Mouse (Mus musculus): ENCODE data around the gene Hoxd8. TPM values are rescaled to one million over a fixed set of nuclear protein-coding genes. Genes with fewer than 3 reads are reported as not detected.

Hoxd8 gene
- polyA plus RNA-seq, 1 experiment, result 1.1 TPM

DNA sequence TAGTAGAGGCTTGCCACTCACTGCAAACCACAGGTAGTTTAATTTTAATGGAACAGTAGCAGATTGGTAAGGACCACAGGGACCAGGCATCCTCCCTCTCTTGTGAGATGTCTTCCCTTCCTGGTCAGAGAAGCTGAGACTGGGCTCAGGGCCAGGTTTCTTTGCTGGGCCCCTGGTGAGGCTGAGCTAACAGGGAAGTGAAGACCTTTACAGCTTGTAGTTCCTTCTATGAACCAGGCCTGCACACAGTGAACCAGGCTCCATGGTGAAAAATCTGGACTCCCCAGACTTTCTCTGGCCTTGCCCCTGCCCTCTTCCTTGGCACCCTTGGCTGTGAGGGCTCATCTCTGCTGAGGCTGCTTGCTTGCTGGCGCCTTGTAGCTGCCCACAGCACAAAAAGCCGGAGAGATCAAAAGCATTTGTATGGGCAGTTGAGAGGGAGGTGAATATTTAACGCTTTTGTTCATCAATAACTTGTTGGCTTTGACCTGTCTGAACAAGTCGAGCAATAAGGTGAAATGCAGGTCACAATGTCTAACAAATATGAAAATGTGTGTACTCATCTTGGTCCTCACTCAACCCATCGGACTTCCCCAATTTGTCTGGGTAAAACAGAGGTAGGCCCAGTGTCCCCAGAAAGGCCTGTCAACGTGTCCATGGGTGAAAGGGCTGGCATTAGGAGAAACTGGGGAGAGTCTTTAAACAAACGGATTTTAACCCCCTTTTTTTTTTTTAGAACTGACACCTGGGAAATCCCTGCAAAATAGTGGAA is 20.0 kb downstream of the Hoxd8 start:
- Histone ChIP-seq H3K27me3 (ENCODE audit: control insufficient read depth, insufficient read depth, low read length) (peaks cover 7% of the 10 kb centered on the region), H3K4me1 (replicated peaks; ENCODE audit: control insufficient read depth, insufficient read depth, low read length) (no peaks in the 10 kb centered on the region), H3K4me3 (ENCODE audit: control insufficient read depth, insufficient read depth, low read length) (no peak overlapping the region), H3K36me3 (ENCODE audit: control insufficient read depth, insufficient read depth, low read length) (no peaks in the 10 kb centered on the region), H3K27ac (ENCODE audit: control insufficient read depth, insufficient read depth, low read length) (no peak overlapping the region)
- TF ChIP-seq CTCF (IDR thresholded peaks at IDR 0.05; ENCODE audit: borderline replicate concordance, control insufficient read depth, extremely low read depth, insufficient read depth, low read length, poor library complexity) (no peak), POLR2A (IDR thresholded peaks at IDR 0.05; ENCODE audit: control insufficient read depth, extremely low read depth, insufficient read depth, low read length, poor library complexity) (no peak)
- 69% methylated on average over 7 of the region's 7 CpGs for WGBS
- no peak for DNase-seq

GRCm38 (mm10) chr2:74725171-74725570 is 20.8 kb downstream of the Hoxd8 start:
- no peaks in the 10 kb centered on the region for H3K4me1 ChIP-seq (replicated peaks; ENCODE audit: control insufficient read depth, insufficient read depth, low read length)
- 76% methylated on average over 17 of the region's 17 CpGs for WGBS

DNA sequence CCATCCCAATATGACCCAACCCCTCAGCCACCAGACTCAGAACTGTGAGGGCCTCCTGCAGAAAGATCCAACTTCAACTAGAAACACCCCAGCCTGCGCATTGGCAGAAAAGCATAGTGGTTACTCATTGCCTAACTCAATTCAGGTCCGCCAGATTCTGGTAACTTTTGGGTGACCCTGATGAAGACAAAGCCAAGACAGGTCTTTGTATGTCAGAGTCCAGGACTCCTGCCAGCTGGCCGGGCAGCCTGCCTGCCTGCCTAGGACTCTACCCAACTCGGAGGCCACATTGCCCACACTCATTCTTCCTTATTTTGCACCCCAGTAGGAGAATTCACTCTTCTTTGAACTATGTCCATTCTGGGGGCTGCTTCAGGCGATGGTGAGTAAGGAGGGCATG is 22.1 kb downstream of the Hoxd8 start, which contains the start of gene Gm28230:
Gene Gm28230 (plus strand): TSS at position 178 of the 400 bp plus-strand sequence.
- Histone ChIP-seq H3K36me3 (ENCODE audit: control insufficient read depth, insufficient read depth, low read length) (no peaks in the 10 kb centered on the region), H3K4me1 (replicated peaks; ENCODE audit: control insufficient read depth, insufficient read depth, low read length) (no peaks in the 10 kb centered on the region), H3K27me3 (ENCODE audit: control insufficient read depth, insufficient read depth, low read length) (peaks cover 4% of the 10 kb centered on the region; the same call in 1 of the 2 replicates), H3K27ac (ENCODE audit: control insufficient read depth, insufficient read depth, low read length) (no peak within 1 kb of the TSS), H3K4me3 (ENCODE audit: control insufficient read depth, insufficient read depth, low read length) (no peak within 1 kb of the TSS)
- no peak for DNase-seq
- TF ChIP-seq POLR2A (IDR thresholded peaks at IDR 0.05; ENCODE audit: control insufficient read depth, extremely low read depth, insufficient read depth, low read length, poor library complexity) (no peak), CTCF (IDR thresholded peaks at IDR 0.05; ENCODE audit: borderline replicate concordance, control insufficient read depth, extremely low read depth, insufficient read depth, low read length, poor library complexity) (no peak)
- 62% methylated on average over 5 of the region's 5 CpGs for WGBS

More at GRCm38 (mm10) chr2:74725171-74725570, 20.8 kb downstream of the Hoxd8 start:
- DNase-seq, result no peak
- H3K27ac ChIP-seq (ENCODE audit: control insufficient read depth, insufficient read depth, low read length), result no peak overlapping the region
- H3K36me3 ChIP-seq (ENCODE audit: control insufficient read depth, insufficient read depth, low read length), result no peaks in the 10 kb centered on the region
- no peak overlapping the region for H3K4me3 ChIP-seq (ENCODE audit: control insufficient read depth, insufficient read depth, low read length)
- peaks cover 7% of the 10 kb centered on the region for H3K27me3 ChIP-seq (ENCODE audit: control insufficient read depth, insufficient read depth, low read length)
- no peak for TF ChIP-seq CTCF (IDR thresholded peaks at IDR 0.05; ENCODE audit: borderline replicate concordance, control insufficient read depth, extremely low read depth, insufficient read depth, low read length, poor library complexity)
- TF ChIP-seq POLR2A (IDR thresholded peaks at IDR 0.05; ENCODE audit: control insufficient read depth, extremely low read depth, insufficient read depth, low read length, poor library complexity), result no peak

- 14% methylated on average over 43 of the region's 43 CpGs for WGBS
- peaks cover 4% of the 10 kb centered on the region; the same call in 1 of the 2 replicates for H3K27me3 ChIP-seq (ENCODE audit: control insufficient read depth, insufficient read depth, low read length)
- H3K4me3 ChIP-seq (ENCODE audit: control insufficient read depth, insufficient read depth, low read length), result no peak overlapping the region
Observed at GRCm38 (mm10) chr2:74726973-74727639, 22.7 kb downstream of the Hoxd8 start.

DNA sequence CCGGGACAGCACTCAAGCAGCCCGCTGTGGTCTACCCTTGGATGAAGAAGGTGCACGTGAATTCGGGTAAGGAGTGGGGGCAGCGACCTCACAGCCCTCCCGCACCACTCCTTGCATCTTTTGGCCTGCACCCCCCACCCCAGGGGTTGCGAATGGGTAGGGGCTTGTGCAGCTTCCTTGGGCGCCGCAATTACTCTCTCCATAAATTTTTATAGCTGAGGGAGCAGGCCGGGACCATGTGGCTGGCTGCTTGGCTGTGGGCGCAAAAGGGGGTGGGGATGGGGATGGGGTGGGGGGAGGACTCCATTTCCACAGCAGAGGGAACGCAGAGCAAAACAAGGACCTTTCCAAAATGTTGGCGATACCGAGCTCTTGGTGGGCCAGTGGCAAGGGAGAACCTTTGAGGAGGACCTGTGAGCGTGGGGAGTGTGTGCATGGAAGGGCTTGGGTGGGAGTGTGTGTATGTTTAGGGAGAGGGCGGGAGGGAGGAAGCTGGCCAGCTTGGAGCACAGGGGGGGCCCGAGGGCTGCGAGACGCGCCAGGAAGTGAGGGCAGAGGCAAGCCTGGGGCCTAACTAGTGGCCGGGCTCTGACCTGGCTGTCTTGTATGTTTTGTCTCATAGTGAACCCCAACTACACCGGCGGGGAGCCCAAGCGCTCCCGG is 23.4 kb downstream of the Hoxd8 start:
- 28% methylated on average over 25 of the region's 25 CpGs for WGBS
- DNase-seq, result no peak
- no peak for TF ChIP-seq POLR2A (IDR thresholded peaks at IDR 0.05; ENCODE audit: control insufficient read depth, extremely low read depth, insufficient read depth, low read length, poor library complexity)
- TF ChIP-seq CTCF (IDR thresholded peaks at IDR 0.05; ENCODE audit: borderline replicate concordance, control insufficient read depth, extremely low read depth, insufficient read depth, low read length, poor library complexity), result no peak
- Histone ChIP-seq H3K27me3 (ENCODE audit: control insufficient read depth, insufficient read depth, low read length) (peaks cover 5% of the 10 kb centered on the region; the same call in 1 of the 2 replicates), H3K27ac (ENCODE audit: control insufficient read depth, insufficient read depth, low read length) (no peak overlapping the region), H3K4me3 (ENCODE audit: control insufficient read depth, insufficient read depth, low read length) (no peak overlapping the region), H3K4me1 (replicated peaks; ENCODE audit: control insufficient read depth, insufficient read depth, low read length) (no peaks in the 10 kb centered on the region), H3K36me3 (ENCODE audit: control insufficient read depth, insufficient read depth, low read length) (no peaks in the 10 kb centered on the region)

More at GRCm38 (mm10) chr2:74726973-74727639, 22.7 kb downstream of the Hoxd8 start:
- Histone ChIP-seq H3K36me3 (ENCODE audit: control insufficient read depth, insufficient read depth, low read length) (no peaks in the 10 kb centered on the region), H3K4me1 (replicated peaks; ENCODE audit: control insufficient read depth, insufficient read depth, low read length) (no peaks in the 10 kb centered on the region), H3K27ac (ENCODE audit: control insufficient read depth, insufficient read depth, low read length) (no peak overlapping the region)
- no peak for TF ChIP-seq CTCF (IDR thresholded peaks at IDR 0.05; ENCODE audit: borderline replicate concordance, control insufficient read depth, extremely low read depth, insufficient read depth, low read length, poor library complexity)
- TF ChIP-seq POLR2A (IDR thresholded peaks at IDR 0.05; ENCODE audit: control insufficient read depth, extremely low read depth, insufficient read depth, low read length, poor library complexity), result no peak
- no peak for DNase-seq

GRCm38 (mm10) chr2:74728303-74728680 is 23.9 kb downstream of the Hoxd8 start:
- H3K36me3 ChIP-seq (ENCODE audit: control insufficient read depth, insufficient read depth, low read length), result no peaks in the 10 kb centered on the region
- WGBS, result 84% methylated on average over 13 of the region's 13 CpGs
- DNase-seq, result no peak
- no peak overlapping the region for H3K4me3 ChIP-seq (ENCODE audit: control insufficient read depth, insufficient read depth, low read length)
- H3K4me1 ChIP-seq (replicated peaks; ENCODE audit: control insufficient read depth, insufficient read depth, low read length), result no peaks in the 10 kb centered on the region
- no peak overlapping the region for H3K27ac ChIP-seq (ENCODE audit: control insufficient read depth, insufficient read depth, low read length)
- peaks cover 7% of the 10 kb centered on the region; the same call in 1 of the 2 replicates for H3K27me3 ChIP-seq (ENCODE audit: control insufficient read depth, insufficient read depth, low read length)
- TF ChIP-seq POLR2A (IDR thresholded peaks at IDR 0.05; ENCODE audit: control insufficient read depth, extremely low read depth, insufficient read depth, low read length, poor library complexity) (no peak), CTCF (IDR thresholded peaks at IDR 0.05; ENCODE audit: borderline replicate concordance, control insufficient read depth, extremely low read depth, insufficient read depth, low read length, poor library complexity) (no peak)
